Mouse (Mus musculus) lung, adult 2 months (tissue): ENCODE data around the gene Gm20388. TPM values are rescaled to one million over a fixed set of nuclear protein-coding genes. Genes with fewer than 3 reads are reported as not detected.

Source experiments
- DNase-seq: peaks from one replicate; pipeline ENCODE4 v3.0.0; 2022
- H3K4me1 ChIP-seq: fragments of 200-500 bp; 2 replicates; pipeline ENCODE4 v1.6.1; 2011; ENCODE audit warnings: low read length; ENCODE audit not compliant: control insufficient read depth, insufficient read depth
- H3K4me3 ChIP-seq: fragments of 200-500 bp; replicated peaks from 2 replicates; pipeline ENCODE3; 2011; ENCODE audit warnings: low read depth, mild to moderate bottlenecking, control low read depth, low read length; ENCODE audit errors: extremely low read depth
- CTCF ChIP-seq: fragments of 200-500 bp; IDR thresholded peaks from 2 replicates; pipeline ENCODE4 v1.5.1; 2011; ENCODE audit warnings: mild to moderate bottlenecking, low read length, control low read depth; ENCODE audit not compliant: insufficient read depth
- POLR2A ChIP-seq: fragments of 200-500 bp; IDR thresholded peaks from 2 replicates; pipeline ENCODE4 v1.6.1; 2011; ENCODE audit warnings: low read depth, mild to moderate bottlenecking, control low read depth, low read length, borderline replicate concordance; ENCODE audit errors: extremely low read depth
- WGBS: fragments of 180-500 bp; shearing (Covaris S2); methylation state at CpG from one replicate; pipeline ENCODE4 v1.1.7; 2018; 5-methylcytosine and 5-hydroxymethylcytosine counted together
- polyA plus RNA-seq: library from polyadenylated mRNA; depleted of rRNA; stranded (reverse); fragments of >200 nt; gene quantifications from 2 replicates; pipeline ENCODE4 v1.2.3, GENCODE M21; 2012

The Gm20388 gene
- polyA plus RNA-seq, 1 experiment, result 67.8 TPM

DNA sequence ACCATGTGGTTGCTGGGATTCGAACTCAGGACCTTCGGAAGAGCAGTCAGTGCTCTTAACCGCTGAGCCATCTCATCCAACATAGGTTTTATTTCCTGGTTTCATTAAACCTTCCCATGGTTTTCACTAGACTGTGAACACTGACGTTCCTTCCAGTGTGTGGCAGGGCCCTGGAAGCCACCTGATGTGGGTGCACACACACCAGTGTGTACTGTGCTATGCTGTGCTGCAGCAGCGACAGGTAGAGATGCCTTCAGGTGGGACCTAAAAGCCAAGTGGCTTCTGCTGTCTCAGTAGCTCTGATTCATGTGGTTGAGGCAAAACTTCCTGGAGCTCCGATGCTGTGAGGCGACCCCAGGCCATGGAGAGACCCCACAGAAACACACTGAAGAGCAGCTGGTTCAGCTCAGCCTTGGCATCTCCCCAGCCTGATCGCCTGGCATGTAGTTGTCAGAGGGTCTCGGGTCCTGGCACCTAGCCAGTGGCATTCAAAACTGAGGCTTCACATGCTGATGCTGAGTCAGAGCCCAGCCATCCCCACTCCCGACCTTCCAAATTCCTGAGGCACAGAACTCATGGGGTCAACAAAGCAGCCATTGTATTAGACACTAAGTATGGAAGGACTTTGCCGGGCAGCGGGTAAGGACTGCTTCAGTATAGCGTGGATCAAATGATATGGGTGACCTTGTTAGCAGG lies 3842.3 kb downstream of the Gm20388 start:
- WGBS, result 70% methylated on average over 13 of the region's 13 CpGs
- no peak for DNase-seq
- H3K4me3 ChIP-seq, result no peak overlapping the region

DNA sequence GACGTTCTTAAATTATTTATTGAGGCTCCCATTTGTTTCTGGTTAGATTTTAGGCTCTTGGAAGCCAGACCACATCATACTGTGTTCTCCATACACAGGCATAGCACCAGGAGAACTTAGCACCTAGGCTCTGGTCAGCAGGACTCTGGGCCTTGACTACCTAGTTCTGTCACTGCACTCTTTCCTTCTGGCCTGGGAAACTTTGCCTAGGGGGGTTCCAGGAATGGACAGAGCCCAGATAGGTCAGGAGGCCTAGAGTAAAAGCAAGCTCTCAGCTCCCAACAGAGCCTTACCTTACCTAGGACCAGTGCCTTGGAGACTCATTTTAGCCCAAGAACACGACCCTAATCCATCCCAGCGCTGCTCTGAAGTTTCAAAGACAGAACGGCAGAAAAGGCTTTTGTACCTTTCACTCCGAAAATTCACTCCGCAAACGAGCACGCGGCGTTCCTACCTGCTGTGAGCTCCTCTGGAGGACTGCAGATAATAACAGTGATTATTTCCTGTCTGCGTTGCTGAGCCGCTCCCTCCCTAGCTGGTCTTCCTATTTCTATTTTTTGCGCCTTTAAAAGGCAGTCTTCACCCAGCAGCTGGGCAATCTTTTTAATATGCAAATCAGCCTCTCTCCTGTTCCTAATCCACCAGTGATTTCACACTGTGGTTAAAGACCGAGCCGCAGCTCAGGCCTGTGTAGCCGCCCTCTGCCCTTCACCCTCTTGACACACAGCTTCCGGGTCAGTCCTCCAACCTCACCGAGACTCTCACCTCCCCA lies 3843.1 kb downstream of the Gm20388 start:
- Histone ChIP-seq H3K4me3 (no peak overlapping the region), H3K4me1 (no peaks in the 10 kb centered on the region)
- no peak for DNase-seq
- TF ChIP-seq POLR2A, result no peak
- TF ChIP-seq CTCF, result no peak
- WGBS, result 28% methylated on average over 18 of the region's 18 CpGs

More for the DNA sequence above, 3842.3 kb downstream of the Gm20388 start:
- peaks cover 2% of the 10 kb centered on the region; the same call in 1 of the 2 replicates for H3K4me1 ChIP-seq
- TF ChIP-seq CTCF (no peak), POLR2A (no peak)

- Histone ChIP-seq H3K4me1 (no peaks in the 10 kb centered on the region), H3K4me3 (no peak overlapping the region)
- WGBS, result 74% methylated on average over 13 of the region's 13 CpGs
- TF ChIP-seq CTCF (no peak), POLR2A (no peak)
- DNase-seq, result no peak
Observed at GRCm38 (mm10) chr8:123754538-123755431, 3844.1 kb downstream of the Gm20388 start.

- no peak for DNase-seq
- H3K4me1 ChIP-seq, result peaks cover 2% of the 10 kb centered on the region; the same call in 1 of the 2 replicates
- TF ChIP-seq POLR2A (no peak), CTCF (no peak)
- WGBS, result 69% methylated on average over 8 of the region's 8 CpGs
- no peak overlapping the region for H3K4me3 ChIP-seq
Observed at GRCm38 (mm10) chr8:123756901-123757300, 3846.3 kb downstream of the Gm20388 start.

DNA sequence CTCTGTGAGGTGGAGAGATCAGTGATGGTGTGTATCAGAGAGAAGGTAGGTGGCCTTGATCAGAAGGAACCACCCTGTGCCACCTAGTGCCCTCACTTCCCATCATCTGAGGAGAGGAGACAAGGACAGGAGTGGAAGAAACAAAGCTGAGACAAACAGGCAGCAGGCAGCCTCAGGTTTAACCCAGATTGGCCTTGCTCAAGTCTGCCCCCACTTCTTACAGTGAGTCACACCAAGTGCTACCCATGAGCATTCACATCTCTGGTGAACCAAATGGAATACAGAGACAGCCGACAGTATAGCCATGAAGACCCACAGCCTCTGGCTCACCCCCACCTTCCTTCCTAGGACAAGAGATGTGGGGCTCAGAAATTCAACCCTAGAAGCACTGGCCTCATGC lies 3848.3 kb downstream of the Gm20388 start:
- Histone ChIP-seq H3K4me3 (no peak overlapping the region), H3K4me1 (peaks cover 4% of the 10 kb centered on the region; the same call in 1 of the 2 replicates)
- WGBS, result 81% methylated on average over 1 of the region's 1 CpGs
- no peak for TF ChIP-seq CTCF
- TF ChIP-seq POLR2A, result no peak
- no peak for DNase-seq

- Histone ChIP-seq H3K4me3 (no peak overlapping the region), H3K4me1 (peaks cover 4% of the 10 kb centered on the region; the same call in 1 of the 2 replicates)
- 46% methylated on average over 10 of the region's 10 CpGs for WGBS
- DNase-seq, result no peak
- TF ChIP-seq POLR2A (no peak), CTCF (no peak)
Observed at GRCm38 (mm10) chr8:123759933-123760332, 3849.3 kb downstream of the Gm20388 start.

DNA sequence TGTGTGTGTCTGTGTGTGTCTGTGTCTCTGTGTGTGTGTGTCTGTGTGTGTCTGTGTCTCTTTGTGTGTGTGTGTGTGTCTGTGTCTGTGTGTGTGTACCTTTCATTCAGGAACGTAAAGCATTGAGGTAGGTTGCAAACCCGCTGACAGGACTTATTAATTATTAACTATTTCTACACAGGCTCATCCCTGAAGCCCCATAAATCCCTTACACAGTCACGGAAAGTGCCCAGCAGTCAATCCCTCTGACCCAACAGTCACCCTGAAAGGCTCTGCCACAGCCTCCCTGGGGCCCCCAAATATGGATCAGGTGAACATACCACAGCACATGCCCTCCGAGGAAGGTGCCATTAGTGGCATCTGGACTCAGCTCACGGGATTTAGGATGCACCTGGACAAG lies 3849.9 kb downstream of the Gm20388 start:
- H3K4me3 ChIP-seq, result no peak overlapping the region
- TF ChIP-seq POLR2A (no peak), CTCF (no peak)
- H3K4me1 ChIP-seq, result peaks cover 4% of the 10 kb centered on the region; the same call in 1 of the 2 replicates
- WGBS, result 72% methylated on average over 5 of the region's 5 CpGs
- DNase-seq, result no peak

DNA sequence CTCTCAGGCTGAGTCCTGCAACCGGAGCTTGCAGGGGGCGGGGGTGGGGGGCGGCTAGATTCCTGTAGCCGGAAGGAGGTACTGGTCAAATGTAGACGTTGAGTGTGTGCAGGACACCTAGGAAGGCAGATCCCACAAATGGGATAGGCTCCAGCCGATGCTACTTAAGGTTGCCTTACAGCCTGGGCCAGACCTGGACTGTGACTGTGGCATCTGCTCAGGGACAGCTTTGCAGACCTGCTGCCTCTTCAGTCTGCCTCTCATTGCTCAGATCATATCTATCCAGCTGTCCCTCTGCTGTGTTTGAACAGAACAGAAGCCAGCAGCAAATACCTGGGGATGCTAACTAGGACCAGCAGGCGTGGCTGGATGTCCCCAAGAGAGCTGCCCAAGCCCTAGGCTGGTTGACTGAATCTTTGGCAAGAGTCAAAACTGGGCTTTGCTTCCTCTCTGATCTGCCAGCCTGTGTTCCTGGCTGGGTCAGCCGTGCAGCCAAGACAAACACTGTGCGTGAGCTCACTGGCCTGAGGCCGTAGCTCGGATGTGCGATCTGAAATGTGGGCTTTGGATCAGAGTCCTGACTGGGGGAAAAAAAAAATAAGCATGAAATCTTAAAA lies 3850.7 kb downstream of the Gm20388 start:
- H3K4me3 ChIP-seq, result no peak overlapping the region
- no peak for DNase-seq
- WGBS, result 49% methylated on average over 12 of the region's 12 CpGs
- TF ChIP-seq CTCF (no peak), POLR2A (no peak)
- peaks cover 4% of the 10 kb centered on the region; the same call in 1 of the 2 replicates for H3K4me1 ChIP-seq

DNA sequence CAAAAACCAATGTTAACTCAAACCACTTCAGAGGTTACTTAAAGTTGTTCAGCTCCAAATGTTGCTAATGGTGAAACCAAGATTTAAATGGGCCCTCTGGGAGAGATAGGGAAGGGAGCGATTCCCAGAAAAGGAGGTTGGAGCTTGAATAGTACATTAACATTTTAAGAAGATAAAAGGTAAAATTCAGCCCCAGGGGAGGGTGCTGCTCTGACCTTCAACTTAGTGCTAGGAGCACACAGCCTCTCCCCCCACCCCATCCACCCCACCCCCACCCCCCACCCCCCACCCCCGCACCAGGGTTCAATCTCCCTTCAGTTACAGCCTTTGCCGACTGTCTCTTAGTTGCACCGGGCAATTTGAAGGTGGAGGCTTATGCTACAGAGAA lies 3851.2 kb downstream of the Gm20388 start:
- no peak for DNase-seq
- 61% methylated on average over 4 of the region's 4 CpGs for WGBS
- Histone ChIP-seq H3K4me3 (no peak overlapping the region), H3K4me1 (peaks cover 4% of the 10 kb centered on the region; the same call in 1 of the 2 replicates)
- TF ChIP-seq CTCF, result no peak
- no peak for TF ChIP-seq POLR2A

GRCm38 (mm10) chr8:123763355-123763754 lies 3852.7 kb downstream of the Gm20388 start:
- H3K4me1 ChIP-seq, result peaks cover 4% of the 10 kb centered on the region; the same call in 1 of the 2 replicates
- DNase-seq, result no peak
- TF ChIP-seq POLR2A (no peak), CTCF (no peak)
- H3K4me3 ChIP-seq, result no peak overlapping the region
- 12% methylated on average over 7 of the region's 7 CpGs for WGBS
